In genomic region chr2:60096625-60097024, GRCm38 (mm10) we compare ENCODE assay signal across 21 mouse cellular contexts.
DNase-seq lines count a peak whose midpoint lies in the region; ATAC-seq lines count a peak whose summit lies in the region.
"Had no signal": no experiment of that assay in that cellular context is flagged by ENCODE, and none has a peak within 500 bp of the region (broad histone marks: within the 10 kb centered on the region; RNA-seq: fewer than 3 reads in every experiment).

No protein-coding gene starts in this region.

- peaks cover 24% of the 10 kb centered on the region for H3K36me3 ChIP-seq in midbrain, embryonic 10.5 days
- peaks cover 26% of the 10 kb centered on the region for H3K36me3 ChIP-seq in hindbrain, embryonic 10.5 days
- H3K36me3 ChIP-seq: embryonic facial prominence, embryonic 13.5 days; hindbrain, embryonic 13.5 days; intestine, embryonic 15.5 days had no signal

- peaks cover 2% of the 10 kb centered on the region; the same call in 1 of the 2 replicates for H3K9me3 ChIP-seq in midbrain, embryonic 10.5 days (replicated peaks)
- no peaks in the 10 kb centered on the region for H3K9me3 ChIP-seq in hindbrain, embryonic 10.5 days
- H3K9me3 ChIP-seq: embryonic facial prominence, embryonic 13.5 days; forebrain, embryonic 12.5 days; heart, embryonic 10.5 days; hindbrain, embryonic 13.5 days; intestine, embryonic 15.5 days had no signal

- peak; percentile 36 for DNase-seq in adrenal gland, postnatal 10 days
- no peak for DNase-seq in adrenal gland, adult 8-10 months
- DNase-seq in urinary bladder, postnatal 14 days (ENCODE audit: low spot score), result peak; percentile 36
- no peak for DNase-seq in urinary bladder, postnatal 36 days (ENCODE audit: low spot score in 2 of 2)
- peak; percentile 20 for DNase-seq in adrenal gland, postnatal 25 days
- DNase-seq in midbrain, embryonic 10.5 days (ENCODE audit: low spot score), result no peak
- DNase-seq in hindbrain, embryonic 10.5 days (ENCODE audit: low spot score), result no peak
- DNase-seq: cerebellum, adult 11-12 months; cerebellum, adult 9-10 months; cerebellum, postnatal 25 days; gastrocnemius, postnatal 10 days; heart, adult 18-20 months; heart, postnatal 10 days; heart, postnatal 4 days had no signal

- no peaks in the 10 kb centered on the region for H3K27me3 ChIP-seq in midbrain, embryonic 10.5 days (ENCODE audit: low read depth, poor library complexity, severe bottlenecking)
- H3K27me3 ChIP-seq in hindbrain, embryonic 10.5 days (ENCODE audit: insufficient read depth, poor library complexity, severe bottlenecking), result no peaks in the 10 kb centered on the region
- H3K27me3 ChIP-seq: embryonic facial prominence, embryonic 13.5 days; forebrain, embryonic 12.5 days; hindbrain, embryonic 13.5 days; intestine, embryonic 15.5 days had no signal

- no peak overlapping the region for H3K27ac ChIP-seq in midbrain, embryonic 10.5 days (replicated peaks)
- H3K27ac ChIP-seq in hindbrain, embryonic 10.5 days, result no peak overlapping the region
- H3K27ac ChIP-seq: embryonic facial prominence, embryonic 13.5 days; forebrain, embryonic 12.5 days; heart, embryonic 10.5 days; hindbrain, embryonic 13.5 days; intestine, embryonic 15.5 days had no signal

- H3K4me3 ChIP-seq in midbrain, embryonic 10.5 days, result no peak overlapping the region
- no peak overlapping the region for H3K4me3 ChIP-seq in hindbrain, embryonic 10.5 days
- H3K4me3 ChIP-seq: embryonic facial prominence, embryonic 13.5 days; forebrain, embryonic 12.5 days; heart, embryonic 10.5 days; hindbrain, embryonic 13.5 days; intestine, embryonic 15.5 days had no signal

- no peaks in the 10 kb centered on the region for H3K4me1 ChIP-seq in midbrain, embryonic 10.5 days
- no peaks in the 10 kb centered on the region for H3K4me1 ChIP-seq in hindbrain, embryonic 10.5 days (replicated peaks)
- H3K4me1 ChIP-seq: forebrain, embryonic 12.5 days; heart, embryonic 10.5 days; hindbrain, embryonic 13.5 days had no signal

- ATAC-seq in megakaryocyte-erythroid progenitor cell, adult 5-6 weeks (replicated peaks; ENCODE audit: low FRiP score, low TSS enrichment, poor library complexity, severe bottlenecking), result peak; percentile 71
- ATAC-seq: forebrain, embryonic 16.5 days; intestine, embryonic 15.5 days had no signal

- WGBS in midbrain, embryonic 10.5 days, result 94% methylated on average over 4 of the region's 4 CpGs
- WGBS in hindbrain, embryonic 10.5 days, result 94% methylated on average over 4 of the region's 4 CpGs

Comparison
In these comparisons a context has a peak if more than half of its experiments do, and no peak if none do; other contexts are left out.
1. DNase-seq: peak in adrenal gland, postnatal 10 days (single experiment), urinary bladder, postnatal 14 days (single experiment) and adrenal gland, postnatal 25 days (single experiment); none in adrenal gland, adult 8-10 months (single experiment), urinary bladder, postnatal 36 days (0 of 2), midbrain, embryonic 10.5 days (single experiment) and hindbrain, embryonic 10.5 days (single experiment).